In genomic region chr11:60303497-60303896, GRCm38 (mm10) we compare ENCODE assay signal across 19 mouse cellular contexts. TPM values are rescaled to one million over a fixed set of nuclear protein-coding genes. Genes with fewer than 3 reads are reported as not detected.
DNase-seq lines count a peak whose midpoint lies in the region; ATAC-seq and TF ChIP-seq lines count a peak whose summit lies in the region.
"Had no signal": no experiment of that assay in that cellular context is flagged by ENCODE, and none has a peak within 500 bp of the region (broad histone marks: within the 10 kb centered on the region; RNA-seq: fewer than 3 reads in every experiment).

No protein-coding gene starts in this region.

- WGBS in forebrain, embryonic 12.5 days: 51% methylated on average over 2 of the region's 2 CpGs
- 74% methylated on average over 2 of the region's 2 CpGs for WGBS in forebrain, embryonic 11.5 days
- 60% methylated on average over 2 of the region's 2 CpGs for WGBS in midbrain, postnatal 0 days

- no peaks in the 10 kb centered on the region for H3K9me3 ChIP-seq in forebrain, embryonic 12.5 days
- no peaks in the 10 kb centered on the region for H3K9me3 ChIP-seq in forebrain, embryonic 11.5 days (ENCODE audit: control insufficient read depth, low read length)
- no peaks in the 10 kb centered on the region for H3K9me3 ChIP-seq in midbrain, postnatal 0 days (ENCODE audit: low read length)
- H3K9me3 ChIP-seq: embryonic facial prominence, embryonic 13.5 days; heart, embryonic 13.5 days had no signal

- no peak for ATAC-seq in forebrain, embryonic 12.5 days (ENCODE audit: low FRiP score)
- ATAC-seq in forebrain, embryonic 11.5 days (replicated peaks; ENCODE audit: low FRiP score): no peak
- no peak for ATAC-seq in midbrain, postnatal 0 days (ENCODE audit: low FRiP score)
- ATAC-seq: activated CD4-positive, CD25-positive, alpha-beta regulatory T cell, adult 4 months; lung, postnatal 0 days had no signal

- TF ChIP-seq CTCF in left cerebral cortex, adult 2 months (IDR thresholded peaks at IDR 0.05): no peak
- no peak for TF ChIP-seq CTCF in brain, embryonic 14.5 days (IDR thresholded peaks at IDR 0.05; ENCODE audit: borderline replicate concordance, extremely low read depth, insufficient read depth, insufficient read length)
- TF ChIP-seq CTCF in midbrain, postnatal 0 days (IDR thresholded peaks at IDR 0.05): no peak

- TF ChIP-seq POLR2A in brain, embryonic 14.5 days (IDR thresholded peaks at IDR 0.05; ENCODE audit: borderline replicate concordance, extremely low read depth, insufficient read depth, insufficient read length, poor library complexity, severe bottlenecking): no peak

- no peaks in the 10 kb centered on the region for H3K27me3 ChIP-seq in forebrain, embryonic 12.5 days
- H3K27me3 ChIP-seq in forebrain, embryonic 11.5 days (ENCODE audit: control insufficient read depth, insufficient read depth, low read length): no peaks in the 10 kb centered on the region
- no peaks in the 10 kb centered on the region for H3K27me3 ChIP-seq in midbrain, postnatal 0 days (ENCODE audit: insufficient read depth, low read length)
- H3K27me3 ChIP-seq: embryonic facial prominence, embryonic 13.5 days; heart, embryonic 13.5 days had no signal

- intact Hi-C loops in left cerebral cortex, adult 2 months (cut with DNase I): no loop called here
- intact Hi-C loops in left cerebral cortex, postnatal 14 days (cut with DNase I): no loop called here

- H3K4me1 ChIP-seq in forebrain, embryonic 12.5 days: peaks cover 39% of the 10 kb centered on the region
- H3K4me1 ChIP-seq in forebrain, embryonic 11.5 days (replicated peaks; ENCODE audit: control insufficient read depth, insufficient read depth, low read length): peaks cover 16% of the 10 kb centered on the region
- peaks cover 10% of the 10 kb centered on the region for H3K4me1 ChIP-seq in midbrain, postnatal 0 days (ENCODE audit: insufficient read depth, low read length)

- H3K4me3 ChIP-seq in forebrain, embryonic 12.5 days (replicated peaks): no peak overlapping the region
- no peak overlapping the region for H3K4me3 ChIP-seq in forebrain, embryonic 11.5 days (ENCODE audit: low read depth, low read length)
- H3K4me3 ChIP-seq in left cerebral cortex, adult 2 months: no peak overlapping the region
- no peak overlapping the region for H3K4me3 ChIP-seq in midbrain, postnatal 0 days (ENCODE audit: low read depth, low read length)
- H3K4me3 ChIP-seq: embryonic facial prominence, embryonic 13.5 days; heart, embryonic 13.5 days had no signal

- H3K4me2 ChIP-seq in forebrain, embryonic 12.5 days: no peak overlapping the region
- H3K4me2 ChIP-seq in forebrain, embryonic 11.5 days (ENCODE audit: low read depth, low read length, severe bottlenecking): no peak overlapping the region
- no peak overlapping the region for H3K4me2 ChIP-seq in midbrain, postnatal 0 days (ENCODE audit: low read depth, low read length, poor library complexity, severe bottlenecking)
- H3K4me2 ChIP-seq: embryonic facial prominence, embryonic 13.5 days; heart, embryonic 13.5 days had no signal

- H3K27ac ChIP-seq in forebrain, embryonic 12.5 days: peak overlapping the region; percentile 14
- no peak overlapping the region for H3K27ac ChIP-seq in forebrain, embryonic 11.5 days (ENCODE audit: low read depth, low read length)
- peak overlapping the region; percentile 40; the same call in 1 of the 2 replicates for H3K27ac ChIP-seq in left cerebral cortex, adult 2 months
- H3K27ac ChIP-seq in midbrain, postnatal 0 days (ENCODE audit: low read depth, low read length): peak overlapping the region; percentile 27; the same call in 1 of the 2 replicates
- H3K27ac ChIP-seq: embryonic facial prominence, embryonic 13.5 days; heart, embryonic 13.5 days had no signal

- no peaks in the 10 kb centered on the region for H3K36me3 ChIP-seq in forebrain, embryonic 12.5 days (replicated peaks)
- H3K36me3 ChIP-seq in forebrain, embryonic 11.5 days (ENCODE audit: control insufficient read depth, insufficient read depth, low read length): no peaks in the 10 kb centered on the region
- H3K36me3 ChIP-seq in midbrain, postnatal 0 days (ENCODE audit: insufficient read depth, low read length): no peaks in the 10 kb centered on the region
- H3K36me3 ChIP-seq: embryonic facial prominence, embryonic 13.5 days; heart, embryonic 13.5 days had no signal

- no peak for DNase-seq in forebrain, embryonic 11.5 days (ENCODE audit: low spot score)
- no peak for DNase-seq in left cerebral cortex, adult 2 months (ENCODE audit: extremely low spot score in 1 of 2, low spot score in 2 of 2)
- no peak for DNase-seq in left cerebral cortex, postnatal 14 days (ENCODE audit: low spot score in 2 of 2)
- DNase-seq in brain, embryonic 14.5 days (ENCODE audit: low read depth): peak; percentile 94
- DNase-seq in midbrain, postnatal 0 days (ENCODE audit: low spot score): peak; percentile 54
- no peak for DNase-seq in adrenal gland, adult 2 months
- no peak for DNase-seq in Muller cell, postnatal 12 days (ENCODE audit: inconsistent ontology term)
- DNase-seq: adrenal gland, postnatal 14 days; cerebellum, adult 11-12 months; cerebellum, postnatal 14 days; gastrocnemius, postnatal 14 days; heart, adult 18-20 months; kidney, postnatal 4 days; right cerebral cortex, postnatal 4 days had no signal

- no peak overlapping the region for H3K9ac ChIP-seq in forebrain, embryonic 12.5 days
- H3K9ac ChIP-seq in forebrain, embryonic 11.5 days (ENCODE audit: low read length): no peak overlapping the region
- no peak overlapping the region for H3K9ac ChIP-seq in midbrain, postnatal 0 days (replicated peaks; ENCODE audit: low read length, poor library complexity, severe bottlenecking)
- H3K9ac ChIP-seq: embryonic facial prominence, embryonic 13.5 days; heart, embryonic 13.5 days had no signal

RNA-seq across cellular contexts. Expression of gene Tom1l2, which starts 49.2 kb away (rescaled TPM):
- polyA plus RNA-seq in forebrain, embryonic 12.5 days (2016; fragmentation: Nextera tagmentation; extraction: Ambion mirVana): 31.3 and 32.6 TPM in 2 replicates
- polyA plus RNA-seq in forebrain, embryonic 11.5 days (2014; fragmentation: Nextera tagmentation; extraction: Ambion mirVana): 18.0 and 19.5 TPM in 2 replicates
- 100 to 1,000 TPM; 216 to 221 TPM for total RNA-seq in left cerebral cortex, adult 2 months (2021)
- total RNA-seq in left cerebral cortex, postnatal 14 days (2021): 100 to 1,000 TPM; 163 to 172 TPM
- polyA plus RNA-seq in brain, embryonic 14.5 days (2012; rRNA removed): 69.3 and 82.1 TPM in 2 replicates
- 108 and 120 TPM in 2 replicates for total RNA-seq in midbrain, postnatal 0 days (2014; rRNA removed)
- 49.4 and 51.6 TPM in 2 replicates for polyA plus RNA-seq in midbrain, postnatal 0 days (2015; fragmentation: Nextera tagmentation; extraction: Ambion mirVana)
- total RNA-seq in adrenal gland, adult 2 months (2021): 10 to 100 TPM; 71.9 to 78.5 TPM
- 159 and 181 TPM in 2 replicates for polyA plus RNA-seq in adrenal gland, adult 2 months (2012; rRNA removed)

RNA-seq across cellular contexts. Expression of gene Drc3, which starts 49.6 kb away (rescaled TPM):
- polyA plus RNA-seq in forebrain, embryonic 12.5 days (2016; fragmentation: Nextera tagmentation; extraction: Ambion mirVana): 3.0 and 3.2 TPM in 2 replicates
- 1.6 and 2.1 TPM in 2 replicates for polyA plus RNA-seq in forebrain, embryonic 11.5 days (2014; fragmentation: Nextera tagmentation; extraction: Ambion mirVana)
- total RNA-seq in left cerebral cortex, adult 2 months (2021): 10 to 100 TPM; 11.7 to 12.5 TPM
- 10 to 100 TPM; 11.7 to 13.6 TPM for total RNA-seq in left cerebral cortex, postnatal 14 days (2021)
- 6.0 and 7.1 TPM in 2 replicates for polyA plus RNA-seq in brain, embryonic 14.5 days (2012; rRNA removed)
- total RNA-seq in midbrain, postnatal 0 days (2014; rRNA removed): 9.2 and 14.1 TPM in 2 replicates
- 7.1 and 8.6 TPM in 2 replicates for polyA plus RNA-seq in midbrain, postnatal 0 days (2015; fragmentation: Nextera tagmentation; extraction: Ambion mirVana)
- 1 to 10 TPM in 1 of 2 experiments, under 1 TPM in 1; 0.61 to 1.5 TPM for total RNA-seq in adrenal gland, adult 2 months (2021)
- 0.90 and 1.0 TPM in 2 replicates for polyA plus RNA-seq in adrenal gland, adult 2 months (2012; rRNA removed)

Comparison
In these comparisons a context has a peak if more than half of its experiments do, and no peak if none do; other contexts are left out.
1. DNase-seq: peak in brain, embryonic 14.5 days (single experiment) and midbrain, postnatal 0 days (single experiment); none in forebrain, embryonic 11.5 days (single experiment), left cerebral cortex, adult 2 months (0 of 2), left cerebral cortex, postnatal 14 days (0 of 2), adrenal gland, adult 2 months (single experiment) and Muller cell, postnatal 12 days (single experiment).